Comparison of ENCODE assay signal across 8 mouse cellular contexts in genomic region chr8:120046258-120047020, GRCm38 (mm10). TPM values are rescaled to one million over a fixed set of nuclear protein-coding genes. Genes with fewer than 3 reads are reported as not detected.
DNase-seq lines count a peak whose midpoint lies in the region; ATAC-seq lines count a peak whose summit lies in the region.
"Had no signal": no experiment of that assay in that cellular context is flagged by ENCODE, and none has a peak within 500 bp of the region (broad histone marks: within the 10 kb centered on the region; RNA-seq: fewer than 3 reads in every experiment).

No protein-coding gene starts in this region.

- intact Hi-C loops in left cerebral cortex, postnatal 10 days (cut with DNase I): no loop called here

- peak; percentile 88 for DNase-seq in adrenal gland, postnatal 14 days
- peak; percentile 93 for DNase-seq in cerebellum, adult 9-10 months
- DNase-seq in gastrocnemius, adult 8-10 months (ENCODE audit: low spot score in 2 of 2): peak; percentile 94 to 97
- DNase-seq in kidney, adult 11 months: peak; percentile 97
- peak; percentile 83 to 87 for DNase-seq in left cerebral cortex, postnatal 10 days (ENCODE audit: extremely low spot score in 1 of 2, low spot score in 2 of 2)
- DNase-seq in retina, postnatal 1 day: peak; percentile 47

- no peak for ATAC-seq in megakaryocyte, adult 5-6 weeks (ENCODE audit: poor library complexity, severe bottlenecking)

RNA-seq across cellular contexts. Expression of gene Crispld2, which starts 54.2 kb away (rescaled TPM):
- total RNA-seq in adrenal gland, postnatal 14 days (2021): 6.9 and 8.3 TPM in 2 replicates
- total RNA-seq in gastrocnemius, adult 8-10 months (2022): 10 to 100 TPM in 1 of 4 experiments, 1 to 10 TPM in 3; 5.3 to 13.6 (median 8.1) TPM
- 1 to 10 TPM; 2.0 to 2.5 TPM for total RNA-seq in left cerebral cortex, postnatal 10 days (2021)
- total RNA-seq in megakaryocyte, adult 5-6 weeks (2015): 6.4 and 8.8 TPM in 2 replicates
- total RNA-seq in megakaryocyte, adult 5-6 weeks (2017): 7.8 and 10.5 TPM in 2 replicates
- total RNA-seq: common myeloid progenitor, adult 5-6 weeks had no signal

RNA-seq across cellular contexts. Expression of gene Zdhhc7, which starts 54.8 kb away (rescaled TPM):
- 45.3 and 48.1 TPM in 2 replicates for total RNA-seq in adrenal gland, postnatal 14 days (2021)
- total RNA-seq in gastrocnemius, adult 8-10 months (2022): 10 to 100 TPM; 24.3 to 30.3 (median 27.0) TPM
- total RNA-seq in left cerebral cortex, postnatal 10 days (2021): 10 to 100 TPM; 32.4 to 36.1 TPM
- total RNA-seq in megakaryocyte, adult 5-6 weeks (2015): 21.1 and 23.0 TPM in 2 replicates
- total RNA-seq in megakaryocyte, adult 5-6 weeks (2017): 31.8 and 33.3 TPM in 2 replicates

Comparison
In these comparisons a context has a peak if more than half of its experiments do, and no peak if none do; other contexts are left out.
1. DNase-seq: peak in every context shown above with its lines; median percentile 97 in kidney, adult 11 months; 96 in gastrocnemius, adult 8-10 months; 93 in cerebellum, adult 9-10 months; 88 in adrenal gland, postnatal 14 days; 85 in left cerebral cortex, postnatal 10 days; 47 in retina, postnatal 1 day.